Mouse (Mus musculus) limb, embryonic 12.5 days (tissue): Measurements from ENCODE around the gene Vil1. TPM values are rescaled to one million over a fixed set of nuclear protein-coding genes. Genes with fewer than 3 reads are reported as not detected.

Experiments
- ATAC-seq: fragments of 200-750 bp; cut with Nextera tagmentation; 2 replicates; pipeline ENCODE4 v1.8.0; 2017; ENCODE audit warnings: low read depth, moderate TSS enrichment; ENCODE audit not compliant: insufficient number of reproducible peaks, insufficient read depth, low FRiP score, low TSS enrichment
- H3K27ac ChIP-seq: fragments of 300-500 bp; sonication (generic); 2 replicates; pipeline ENCODE4 v1.5.1; 2016; ENCODE audit warnings: mild to moderate bottlenecking, moderate library complexity
- H3K27me3 ChIP-seq: fragments of 300-500 bp; sonication (generic); 2 replicates; pipeline ENCODE4 v1.6.1; 2016; ENCODE audit warnings: mild to moderate bottlenecking, moderate library complexity
- H3K36me3 ChIP-seq: fragments of 300-500 bp; sonication (generic); 2 replicates; pipeline ENCODE4 v1.6.1; 2016; ENCODE audit warnings: mild to moderate bottlenecking, moderate library complexity
- H3K4me1 ChIP-seq: fragments of 300-500 bp; sonication (generic); replicated peaks from 2 replicates; pipeline ENCODE4 v1.6.1; 2016
- H3K4me2 ChIP-seq: fragments of 300-500 bp; sonication (generic); 2 replicates; pipeline ENCODE4 v1.6.1; 2016; ENCODE audit warnings: mild to moderate bottlenecking, moderate library complexity
- H3K4me3 ChIP-seq: fragments of 300-500 bp; sonication (generic); replicated peaks from 2 replicates; pipeline ENCODE4 v1.5.1; 2016; ENCODE audit warnings: mild to moderate bottlenecking
- H3K9ac ChIP-seq: fragments of 300-500 bp; sonication (generic); replicated peaks from 2 replicates; pipeline ENCODE4 v1.6.1; 2016; ENCODE audit warnings: mild to moderate bottlenecking, moderate library complexity
- H3K9me3 ChIP-seq: fragments of 300-500 bp; sonication (generic); 2 replicates; pipeline ENCODE4 v1.6.1; 2016; ENCODE audit warnings: mild to moderate bottlenecking, moderate library complexity
- WGBS: fragments of 180-500 bp; shearing (Covaris S2); methylation state at CpG from one replicate; pipeline ENCODE4 v1.1.7; 2016; 5-methylcytosine and 5-hydroxymethylcytosine counted together
- polyA plus RNA-seq: library from polyadenylated mRNA; unstranded; fragments of >200 nt; fragmentation: Nextera tagmentation; extraction: Ambion mirVana; gene quantifications from 2 replicates; pipeline ENCODE4 v1.2.1, GENCODE M21; 2016

Vil1 gene
- polyA plus RNA-seq, 1 experiment from 2014 or later, result 0.19 TPM

DNA sequence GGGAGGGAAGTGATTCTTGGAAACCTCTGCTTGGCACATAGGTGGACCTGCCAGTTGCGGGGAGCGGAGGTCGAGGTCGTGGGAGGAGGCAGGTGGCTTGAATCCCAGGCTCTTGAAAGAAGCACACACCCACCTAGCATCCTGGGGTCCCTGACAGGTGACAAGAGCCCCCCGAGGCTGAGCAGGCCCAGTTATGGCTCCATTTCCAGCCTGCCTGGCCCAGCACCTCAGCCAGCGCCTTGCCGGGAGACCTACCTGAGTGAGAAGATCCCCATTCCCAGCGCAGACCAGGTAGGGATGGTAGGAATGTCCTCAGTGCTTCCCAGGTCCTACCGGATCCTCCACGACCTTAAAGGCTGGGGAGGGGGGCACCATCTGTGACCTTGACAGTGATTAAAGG, 33.6 kb upstream of the Vil1 start:
- Histone ChIP-seq H3K27ac (no peak overlapping the region), H3K4me2 (no peak overlapping the region), H3K9me3 (no peaks in the 10 kb centered on the region), H3K36me3 (no peaks in the 10 kb centered on the region), H3K9ac (no peak overlapping the region), H3K4me1 (peaks cover 17% of the 10 kb centered on the region), H3K4me3 (no peak overlapping the region), H3K27me3 (no peaks in the 10 kb centered on the region)
- 0 out of 2 replicates have a peak, but pooled peaks have one; percentile 8 for ATAC-seq
- 78% methylated on average over 10 of the region's 10 CpGs for WGBS

DNA sequence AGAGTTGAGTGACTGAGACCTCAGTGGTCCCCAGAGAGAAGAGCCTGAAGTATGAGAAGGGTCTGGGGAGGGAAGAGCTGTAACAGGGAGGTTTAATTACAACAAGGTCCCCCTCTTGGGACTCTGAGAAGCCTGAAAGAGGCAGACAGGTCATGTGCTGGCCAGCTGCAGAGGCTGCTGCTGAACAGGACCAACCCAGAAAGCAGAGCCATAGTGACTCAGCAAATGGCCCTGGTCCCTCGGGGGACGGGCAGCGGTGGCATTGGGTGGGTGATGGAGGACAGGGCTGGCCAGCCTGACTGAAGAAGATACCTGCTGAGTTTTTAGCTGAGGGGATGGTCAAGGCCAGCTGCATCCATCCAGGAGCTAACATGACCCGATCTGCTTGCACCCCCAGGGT, 32.8 kb upstream of the Vil1 start:
- peaks cover 17% of the 10 kb centered on the region for H3K4me1 ChIP-seq
- no peaks in the 10 kb centered on the region for H3K27me3 ChIP-seq
- no peaks in the 10 kb centered on the region for H3K9me3 ChIP-seq
- ATAC-seq, result no peak
- H3K4me2 ChIP-seq, result no peak overlapping the region
- 78% methylated on average over 4 of the region's 4 CpGs for WGBS
- H3K27ac ChIP-seq, result no peak overlapping the region
- no peaks in the 10 kb centered on the region for H3K36me3 ChIP-seq
- H3K9ac ChIP-seq, result no peak overlapping the region
- H3K4me3 ChIP-seq, result no peak overlapping the region

- Histone ChIP-seq H3K9ac (no peak overlapping the region), H3K4me1 (peaks cover 17% of the 10 kb centered on the region), H3K4me2 (no peak overlapping the region), H3K27ac (no peak overlapping the region), H3K9me3 (no peaks in the 10 kb centered on the region), H3K4me3 (no peak overlapping the region), H3K36me3 (no peaks in the 10 kb centered on the region), H3K27me3 (no peaks in the 10 kb centered on the region)
- no peak for ATAC-seq
- WGBS, result 81% methylated on average over 7 of the region's 7 CpGs
Measured at GRCm38 (mm10) chr1:74379058-74379504, 30.1 kb upstream of the Vil1 start.

DNA sequence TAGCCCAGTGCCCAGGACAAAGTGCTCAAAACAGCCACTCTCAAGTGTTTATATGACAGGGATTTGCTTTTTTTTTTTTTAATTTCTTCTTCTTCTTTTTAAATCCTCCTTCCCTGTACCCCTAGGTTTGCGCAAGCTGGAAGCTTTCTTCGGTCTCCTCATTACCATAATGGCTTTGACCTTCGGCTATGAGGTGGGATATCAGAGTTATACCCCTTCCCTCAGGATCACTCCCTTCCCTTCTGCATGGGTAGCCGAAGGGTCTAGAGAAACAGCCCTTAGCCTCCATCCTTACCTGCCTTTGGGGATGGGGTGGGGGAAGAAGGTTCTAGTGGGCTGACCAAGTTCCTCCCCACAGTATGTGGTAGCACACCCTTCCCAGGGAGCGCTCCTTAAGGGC, 28.7 kb upstream of the Vil1 start:
- 86% methylated on average over 5 of the region's 5 CpGs for WGBS
- Histone ChIP-seq H3K4me3 (no peak overlapping the region), H3K27ac (no peak overlapping the region), H3K36me3 (no peaks in the 10 kb centered on the region), H3K4me2 (no peak overlapping the region), H3K27me3 (no peaks in the 10 kb centered on the region), H3K4me1 (peaks cover 15% of the 10 kb centered on the region), H3K9me3 (no peaks in the 10 kb centered on the region), H3K9ac (no peak overlapping the region)
- no peak for ATAC-seq

- no peak overlapping the region for H3K9ac ChIP-seq
- H3K4me1 ChIP-seq, result peaks cover 4% of the 10 kb centered on the region
- no peak for ATAC-seq
- H3K36me3 ChIP-seq, result no peaks in the 10 kb centered on the region
- 90% methylated on average over 10 of the region's 10 CpGs for WGBS
- no peak overlapping the region for H3K27ac ChIP-seq
- H3K9me3 ChIP-seq, result no peaks in the 10 kb centered on the region
- H3K27me3 ChIP-seq, result no peaks in the 10 kb centered on the region
- H3K4me2 ChIP-seq, result no peak overlapping the region
- no peak overlapping the region for H3K4me3 ChIP-seq
Measured at GRCm38 (mm10) chr1:74381588-74382021, 27.6 kb upstream of the Vil1 start.

GRCm38 (mm10) chr1:74383385-74383784, 25.8 kb upstream of the Vil1 start:
- no peaks in the 10 kb centered on the region for H3K27me3 ChIP-seq
- H3K9ac ChIP-seq, result no peak overlapping the region
- peaks cover 9% of the 10 kb centered on the region; the same call in 1 of the 2 replicates for H3K4me1 ChIP-seq
- 86% methylated on average over 13 of the region's 13 CpGs for WGBS
- ATAC-seq, result no peak
- H3K9me3 ChIP-seq, result no peaks in the 10 kb centered on the region
- H3K4me2 ChIP-seq, result no peak overlapping the region
- H3K4me3 ChIP-seq, result no peak overlapping the region
- no peaks in the 10 kb centered on the region for H3K36me3 ChIP-seq
- no peak overlapping the region for H3K27ac ChIP-seq

- Histone ChIP-seq H3K27me3 (no peaks in the 10 kb centered on the region), H3K9ac (no peak overlapping the region), H3K4me3 (no peak overlapping the region), H3K4me1 (peaks cover 14% of the 10 kb centered on the region), H3K9me3 (no peaks in the 10 kb centered on the region), H3K4me2 (no peak overlapping the region), H3K27ac (0 out of 2 replicates have a peak overlapping the region, but pooled peaks have one; percentile 4), H3K36me3 (no peaks in the 10 kb centered on the region)
- ATAC-seq, result no peak
- WGBS, result 86% methylated on average over 8 of the region's 8 CpGs
Measured at GRCm38 (mm10) chr1:74384525-74384924, 24.7 kb upstream of the Vil1 start.

- no peaks in the 10 kb centered on the region for H3K27me3 ChIP-seq
- H3K36me3 ChIP-seq, result no peaks in the 10 kb centered on the region
- H3K4me3 ChIP-seq, result no peak overlapping the region
- H3K4me1 ChIP-seq, result peaks cover 19% of the 10 kb centered on the region
- WGBS, result 91% methylated on average over 10 of the region's 10 CpGs
- no peak overlapping the region for H3K9ac ChIP-seq
- ATAC-seq, result no peak
- H3K4me2 ChIP-seq, result no peak overlapping the region
- 0 out of 2 replicates have a peak overlapping the region, but pooled peaks have one; percentile 4 for H3K27ac ChIP-seq
- H3K9me3 ChIP-seq, result no peaks in the 10 kb centered on the region
Measured at GRCm38 (mm10) chr1:74385064-74385463, 24.1 kb upstream of the Vil1 start.

GRCm38 (mm10) chr1:74385531-74385930, 23.6 kb upstream of the Vil1 start:
- no peaks in the 10 kb centered on the region for H3K36me3 ChIP-seq
- no peak overlapping the region for H3K4me2 ChIP-seq
- H3K9me3 ChIP-seq, result no peaks in the 10 kb centered on the region
- no peak overlapping the region for H3K4me3 ChIP-seq
- no peak for ATAC-seq
- no peaks in the 10 kb centered on the region for H3K27me3 ChIP-seq
- H3K4me1 ChIP-seq, result peaks cover 24% of the 10 kb centered on the region
- no peak overlapping the region for H3K27ac ChIP-seq
- no peak overlapping the region for H3K9ac ChIP-seq
- WGBS, result 85% methylated on average over 8 of the region's 8 CpGs

- Histone ChIP-seq H3K4me1 (peaks cover 29% of the 10 kb centered on the region), H3K9me3 (no peaks in the 10 kb centered on the region), H3K27me3 (no peaks in the 10 kb centered on the region), H3K4me3 (peak overlapping the region; percentile 52), H3K36me3 (no peaks in the 10 kb centered on the region), H3K9ac (peak overlapping the region; percentile 65), H3K27ac (peak overlapping the region; percentile 98), H3K4me2 (peak overlapping the region; percentile 65)
- WGBS, result 67% methylated on average over 7 of the region's 10 CpGs
- no peak for ATAC-seq
Measured at GRCm38 (mm10) chr1:74386363-74386713, 22.8 kb upstream of the Vil1 start.

DNA sequence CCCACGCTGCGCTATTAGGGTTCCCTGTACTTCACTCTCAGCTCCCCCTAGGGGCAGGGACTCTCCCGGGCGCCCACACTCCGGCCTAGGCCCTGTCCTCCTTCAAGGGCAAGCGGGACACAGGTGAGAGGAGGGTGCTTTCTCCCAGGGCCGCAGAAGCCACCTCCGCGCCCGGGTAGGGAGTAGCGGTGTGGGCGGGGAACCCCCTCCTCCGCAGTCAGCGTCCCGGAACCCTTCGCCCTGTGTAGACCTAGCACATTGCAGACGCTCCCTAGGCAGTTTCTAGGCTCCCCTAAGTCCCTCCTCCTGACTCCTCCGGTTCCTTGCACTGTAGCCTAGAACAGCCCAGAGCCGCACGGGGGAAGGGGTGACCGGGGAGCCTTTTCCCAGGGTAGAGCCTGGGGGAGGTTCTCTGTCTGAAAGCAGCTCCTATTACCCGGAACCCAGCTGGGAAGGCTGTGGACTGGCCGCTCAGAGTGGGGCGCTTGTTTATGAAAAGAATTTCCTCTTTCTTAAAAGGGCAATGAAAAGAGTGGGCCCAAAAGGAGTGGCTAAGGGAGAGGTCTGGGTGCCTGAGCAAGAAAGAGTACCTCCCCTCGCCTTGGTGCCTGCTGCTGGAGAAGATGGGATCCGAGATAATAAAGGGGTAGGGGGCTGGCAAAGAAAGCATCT, 22.3 kb upstream of the Vil1 start:
- H3K27me3 ChIP-seq, result no peaks in the 10 kb centered on the region
- H3K4me3 ChIP-seq, result peak overlapping the region; percentile 52
- WGBS, result under 1% methylated on average over 26 of the region's 26 CpGs
- ATAC-seq, result peak; percentile 89
- peak overlapping the region; percentile 98 for H3K27ac ChIP-seq
- H3K9ac ChIP-seq, result peak overlapping the region; percentile 65
- H3K4me2 ChIP-seq, result peak overlapping the region; percentile 65
- H3K36me3 ChIP-seq, result no peaks in the 10 kb centered on the region
- H3K4me1 ChIP-seq, result peaks cover 29% of the 10 kb centered on the region
- H3K9me3 ChIP-seq, result no peaks in the 10 kb centered on the region
